Mouse (Mus musculus) CH12.LX (cell line): Measurements from ENCODE around the gene Gm10447.

ENCODE experiments used
- CHD1 ChIP-seq: IDR thresholded peaks from 2 replicates; pipeline ENCODE4 v1.6.1; 2012; ENCODE audit warnings: low read depth, low read length, improper control_type of control experiment, inconsistent platforms
- CTCF ChIP-seq, 2 experiments: IDR thresholded peaks in 1 of 2; conservative IDR thresholded peaks in 1 of 2; 2 replicates each; pipeline ENCODE4 v1.5.1; 2011 to 2012; ENCODE audit warnings: low read depth in 2 of 2, low read length in 2 of 2, improper control_type of control experiment in 1 of 2, inconsistent platforms in 1 of 2, mild to moderate bottlenecking in 1 of 2, moderate library complexity in 1 of 2
- EP300 ChIP-seq: IDR thresholded peaks from 2 replicates; pipeline ENCODE4 v1.6.1; 2011; ENCODE audit warnings: low read length, improper control_type of control experiment
- JUN ChIP-seq: IDR thresholded peaks from 2 replicates; pipeline ENCODE4 v1.6.1; 2011; ENCODE audit warnings: low read depth, mild to moderate bottlenecking, low read length, improper control_type of control experiment, moderate library complexity; ENCODE audit not compliant: insufficient read depth
- MYC ChIP-seq: IDR thresholded peaks from 2 replicates; pipeline ENCODE4 v1.6.1; 2011; ENCODE audit warnings: low read depth, mild to moderate bottlenecking, improper control_type of control experiment, low read length
- NRF1 ChIP-seq: IDR thresholded peaks from 2 replicates; pipeline ENCODE4 v1.6.1; 2014; ENCODE audit warnings: low read depth, mild to moderate bottlenecking, inconsistent platforms, low read length, improper control_type of control experiment, moderate library complexity
- POLR2A ChIP-seq: IDR thresholded peaks from 2 replicates; pipeline ENCODE4 v1.6.1; 2011; ENCODE audit warnings: low read depth, mild to moderate bottlenecking, improper control_type of control experiment, low read length
- RAD21 ChIP-seq: IDR thresholded peaks from 2 replicates; pipeline ENCODE4 v1.6.1; 2011; ENCODE audit warnings: low read depth, mild to moderate bottlenecking, low read length, improper control_type of control experiment, moderate library complexity

DNA sequence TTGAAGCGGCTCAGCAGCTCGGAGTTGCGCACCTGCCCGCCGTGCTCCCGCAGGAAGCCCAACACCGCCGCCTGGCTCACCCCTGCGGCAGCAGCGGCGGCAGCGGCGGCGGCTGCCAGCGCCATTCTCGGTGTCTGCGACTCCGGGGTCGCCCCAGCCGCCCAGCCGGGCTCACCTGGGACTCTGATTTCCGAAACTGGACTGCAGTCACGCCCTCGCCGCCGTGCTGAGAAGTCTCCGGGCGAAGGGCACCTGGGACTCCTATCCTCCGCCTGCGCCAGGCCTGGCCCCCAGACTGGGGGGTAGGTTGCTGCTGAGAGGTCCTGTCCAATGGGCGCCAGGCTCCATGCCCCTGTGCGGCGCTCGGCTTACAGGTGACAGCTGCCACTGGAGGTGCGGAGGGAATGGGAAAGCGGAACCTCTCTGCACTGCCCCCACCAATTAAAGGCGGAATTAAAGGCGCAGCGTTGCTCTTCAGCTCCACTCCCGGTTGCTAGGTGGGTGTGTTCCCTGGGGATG is 22.9 kb upstream of the Gm10447 start, which contains the start of the genes Gm9945 and Sowaha:
- TF ChIP-seq JUN (no peak), POLR2A (no peak), NRF1 (no peak), CTCF (conservative IDR thresholded peaks at IDR 0.05 in 1 of 2, IDR thresholded peaks at IDR 0.05 in 1 of 2; ENCODE audit: low read depth in 2 of 2, low read length in 2 of 2) (no peak), MYC (no peak), EP300 (no peak), RAD21 (no peak), CHD1 (no peak)
